Mouse (Mus musculus) midbrain, embryonic 14.5 days (tissue): Measurements from ENCODE around the gene Gimap4. TPM values are rescaled to one million over a fixed set of nuclear protein-coding genes. Genes with fewer than 3 reads are reported as not detected.
"Not testable (repeated sequence)": the region's sequence is repeated elsewhere in the genome, so short reads cannot be mapped to it uniquely, and the experiment has no call there.

Experiments used
- ATAC-seq: fragments of 200-750 bp; cut with Nextera tagmentation; 2 replicates; pipeline ENCODE4 v1.8.0; 2017; ENCODE audit warnings: moderate number of reproducible peaks, moderate library complexity; ENCODE audit not compliant: low FRiP score, low TSS enrichment
- DNase-seq: peaks from one replicate; pipeline ENCODE4 v3.0.0-alpha.2; 2015
- H3K27ac ChIP-seq: fragments of 300-500 bp; sonication (generic); replicated peaks from 2 replicates; pipeline ENCODE4 v1.5.1; 2014; ENCODE audit warnings: mild to moderate bottlenecking, low read depth, low read length, moderate library complexity
- H3K27me3 ChIP-seq: fragments of 300-500 bp; sonication (generic); 2 replicates; pipeline ENCODE4 v1.6.1; 2014; ENCODE audit warnings: low read length, control low read depth, mixed read lengths; ENCODE audit not compliant: control insufficient read depth, insufficient read depth
- H3K36me3 ChIP-seq: fragments of 300-500 bp; sonication (generic); 2 replicates; pipeline ENCODE4 v1.6.1; 2014; ENCODE audit warnings: low read length, control low read depth; ENCODE audit not compliant: control insufficient read depth, insufficient read depth
- H3K4me1 ChIP-seq: fragments of 300-500 bp; sonication (generic); 2 replicates; pipeline ENCODE4 v1.6.1; 2014; ENCODE audit warnings: mild to moderate bottlenecking, antibody characterized with exemption, low read length, control low read depth; ENCODE audit not compliant: control insufficient read depth, insufficient read depth
- H3K4me2 ChIP-seq: fragments of 300-500 bp; sonication (generic); 2 replicates; pipeline ENCODE4 v1.6.1; 2014; ENCODE audit warnings: mild to moderate bottlenecking, low read length, moderate library complexity
- H3K4me3 ChIP-seq: fragments of 300-500 bp; sonication (generic); replicated peaks from 2 replicates; pipeline ENCODE4 v1.5.1; 2014; ENCODE audit warnings: low read depth, low read length
- H3K9ac ChIP-seq: fragments of 300-500 bp; sonication (generic); replicated peaks from 2 replicates; pipeline ENCODE4 v1.6.1; 2014; ENCODE audit warnings: mild to moderate bottlenecking, low read length, moderate library complexity
- H3K9me3 ChIP-seq: fragments of 300-500 bp; sonication (generic); 2 replicates; pipeline ENCODE4 v1.6.1; 2016; ENCODE audit warnings: low read length, control low read depth, mixed read lengths; ENCODE audit not compliant: control insufficient read depth
- WGBS: fragments of 180-500 bp; shearing (Covaris S2); extraction: QIAGEN DNeasy Blood & Tissue Kit; methylation state at CpG from one replicate; pipeline ENCODE4 v1.1.7; 2014; 5-methylcytosine and 5-hydroxymethylcytosine counted together
- polyA plus RNA-seq: library from polyadenylated mRNA; unstranded; fragments of >200 nt; fragmentation: Nextera tagmentation; extraction: Ambion mirVana; gene quantifications from 2 replicates; pipeline ENCODE4 v1.2.1, GENCODE M21; 2014

Gene Gimap4
- polyA plus RNA-seq, 1 experiment from 2014 or later: 1.4 TPM

DNA sequence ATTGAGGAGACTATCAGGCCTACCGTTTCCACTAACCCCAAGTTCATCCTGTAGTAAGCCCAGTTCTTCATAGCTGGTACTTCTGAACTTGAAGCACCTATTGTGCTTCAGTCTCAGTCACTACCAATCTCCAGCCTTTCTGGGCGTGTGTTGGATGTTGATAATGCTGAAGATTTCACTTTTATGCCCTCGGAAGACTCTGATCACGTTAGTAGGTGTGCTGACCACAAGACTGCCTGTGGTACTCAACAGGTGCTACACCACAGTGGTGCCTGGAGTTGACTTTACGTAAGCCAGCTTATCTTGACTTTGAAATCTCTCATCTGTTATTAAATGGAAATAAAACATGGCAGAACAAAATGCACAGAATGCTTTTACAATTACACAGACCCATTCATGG, 3.9 kb upstream of the Gimap4 start:
- H3K27me3 ChIP-seq: no peaks in the 10 kb centered on the region
- H3K4me3 ChIP-seq: no peak overlapping the region
- no peaks in the 10 kb centered on the region for H3K4me1 ChIP-seq
- H3K9me3 ChIP-seq: no peaks in the 10 kb centered on the region
- H3K9ac ChIP-seq: no peak overlapping the region
- H3K36me3 ChIP-seq: no peaks in the 10 kb centered on the region
- WGBS: 89% methylated on average over 5 of the region's 5 CpGs
- no peak for DNase-seq
- no peak for ATAC-seq
- H3K4me2 ChIP-seq: no peak overlapping the region
- H3K27ac ChIP-seq: no peak overlapping the region

DNA sequence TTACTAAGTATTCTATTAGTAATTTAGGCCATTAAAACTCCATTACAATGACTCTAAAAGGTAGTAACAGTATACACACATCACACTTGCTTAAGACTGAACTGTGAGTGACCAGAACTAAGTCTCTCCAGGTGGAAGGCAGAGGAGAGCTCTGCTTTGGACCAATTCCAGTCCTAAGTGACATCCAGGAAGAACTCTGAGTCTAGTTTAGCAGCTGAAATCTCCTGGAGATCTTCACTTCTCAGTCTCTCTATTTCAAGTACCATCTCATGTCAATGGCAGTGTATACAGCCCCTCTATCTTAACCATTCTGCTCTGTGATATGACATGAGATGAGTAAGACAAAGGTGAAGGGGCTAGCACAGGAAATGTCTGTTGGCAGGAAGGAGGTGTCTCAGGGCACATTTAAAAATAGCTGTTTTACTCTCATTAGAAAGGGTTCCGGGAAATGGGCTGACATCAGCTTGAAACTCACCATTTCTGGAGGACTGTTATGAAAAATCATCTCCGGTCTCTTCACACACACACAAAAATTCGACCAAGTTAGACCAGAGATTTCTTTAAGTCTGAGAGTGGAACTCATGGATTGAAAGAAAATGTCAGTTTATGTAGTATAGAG, 2.8 kb upstream of the Gimap4 start:
- Histone ChIP-seq H3K27ac (no peak overlapping the region), H3K4me3 (no peak overlapping the region), H3K36me3 (no peaks in the 10 kb centered on the region), H3K4me2 (no peak overlapping the region), H3K9me3 (no peaks in the 10 kb centered on the region), H3K27me3 (no peaks in the 10 kb centered on the region), H3K4me1 (no peaks in the 10 kb centered on the region), H3K9ac (no peak overlapping the region)
- no peak for ATAC-seq
- no peak for DNase-seq
- 86% methylated on average over 3 of the region's 3 CpGs for WGBS

DNA sequence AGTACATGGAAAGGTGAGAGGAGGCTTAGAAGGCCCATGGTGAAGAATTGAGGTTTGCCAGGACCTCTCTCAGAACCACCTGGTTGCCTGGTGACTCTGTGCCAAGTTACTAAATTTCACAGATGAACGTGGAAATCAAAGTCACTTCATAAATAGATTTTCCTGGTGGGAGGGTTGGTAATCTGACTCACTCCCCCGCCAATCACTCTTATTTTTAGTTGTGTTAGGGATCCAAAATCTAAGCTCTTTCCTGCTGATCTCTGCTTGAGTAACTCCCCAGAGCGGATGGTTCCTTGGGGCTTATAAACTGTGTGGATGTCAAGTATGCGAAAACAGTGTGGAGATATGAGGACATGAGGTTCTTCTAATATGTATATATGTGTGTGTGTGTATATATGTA, 2.1 kb upstream of the Gimap4 start:
- Histone ChIP-seq H3K4me1 (no peaks in the 10 kb centered on the region), H3K4me2 (no peak overlapping the region), H3K9me3 (no peaks in the 10 kb centered on the region), H3K27me3 (no peaks in the 10 kb centered on the region), H3K4me3 (no peak overlapping the region), H3K36me3 (no peaks in the 10 kb centered on the region), H3K9ac (no peak overlapping the region), H3K27ac (no peak overlapping the region)
- WGBS: 78% methylated on average over 4 of the region's 4 CpGs
- ATAC-seq: no peak
- no peak for DNase-seq

DNA sequence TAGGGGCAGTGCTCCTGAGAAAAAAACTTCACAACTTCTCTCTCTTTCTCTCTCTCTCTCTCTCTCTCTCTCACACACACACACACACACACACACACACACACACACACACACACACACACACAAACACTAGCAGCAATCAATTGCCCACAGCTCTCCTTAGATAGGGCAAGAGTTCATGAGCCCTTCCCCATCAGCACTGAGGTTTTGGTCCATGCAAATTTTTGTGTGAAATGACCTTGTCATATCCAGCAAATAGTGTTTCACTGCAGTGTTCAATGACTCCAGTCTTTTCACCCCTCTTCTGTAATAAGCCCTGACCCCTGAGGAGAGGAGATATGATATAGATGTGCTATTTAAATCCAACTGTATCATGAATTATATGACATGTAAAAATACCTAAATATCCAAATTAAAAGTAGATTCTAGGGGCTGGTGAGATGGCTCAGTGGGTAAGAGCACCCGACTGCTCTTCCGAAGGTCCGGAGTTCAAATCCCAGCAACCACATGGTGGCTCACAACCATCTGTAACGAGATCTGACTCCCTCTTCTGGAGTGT, 1.0 kb upstream of the Gimap4 start:
- 95% methylated on average over 3 of the region's 4 CpGs for WGBS
- not testable (repeated sequence) for H3K27ac ChIP-seq, H3K36me3 ChIP-seq, DNase-seq, H3K9ac ChIP-seq, H3K4me1 ChIP-seq, H3K4me3 ChIP-seq, ATAC-seq, H3K4me2 ChIP-seq, H3K9me3 ChIP-seq, H3K27me3 ChIP-seq

DNA sequence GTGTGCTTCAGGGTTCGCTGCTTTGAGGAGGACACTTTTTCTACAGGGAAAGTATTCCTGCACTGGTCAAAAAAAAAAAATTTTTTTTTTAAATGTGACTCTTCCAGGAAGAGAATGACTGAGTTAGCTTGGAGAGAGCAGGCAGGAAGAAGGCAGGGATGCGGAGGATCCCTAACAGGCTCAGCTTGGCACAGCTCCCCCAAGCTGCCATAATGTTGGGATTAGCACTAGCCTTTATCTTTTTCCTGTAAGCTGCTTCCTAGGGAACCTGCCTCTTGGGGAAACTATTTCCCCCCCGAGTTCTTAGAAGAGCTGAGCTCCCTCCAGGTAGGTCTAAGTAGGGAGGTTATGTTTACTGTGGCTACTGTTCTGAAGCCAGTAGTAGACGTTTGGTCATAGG, 457 bp downstream of the Gimap4 start:
- Histone ChIP-seq H3K27me3 (no peaks in the 10 kb centered on the region), H3K4me1 (no peaks in the 10 kb centered on the region), H3K9ac (no peak overlapping the region), H3K4me3 (no peak overlapping the region), H3K36me3 (no peaks in the 10 kb centered on the region), H3K4me2 (no peak overlapping the region), H3K27ac (no peak overlapping the region), H3K9me3 (no peaks in the 10 kb centered on the region)
- 51% methylated on average over 4 of the region's 4 CpGs for WGBS
- DNase-seq (no peak), ATAC-seq (no peak)

DNA sequence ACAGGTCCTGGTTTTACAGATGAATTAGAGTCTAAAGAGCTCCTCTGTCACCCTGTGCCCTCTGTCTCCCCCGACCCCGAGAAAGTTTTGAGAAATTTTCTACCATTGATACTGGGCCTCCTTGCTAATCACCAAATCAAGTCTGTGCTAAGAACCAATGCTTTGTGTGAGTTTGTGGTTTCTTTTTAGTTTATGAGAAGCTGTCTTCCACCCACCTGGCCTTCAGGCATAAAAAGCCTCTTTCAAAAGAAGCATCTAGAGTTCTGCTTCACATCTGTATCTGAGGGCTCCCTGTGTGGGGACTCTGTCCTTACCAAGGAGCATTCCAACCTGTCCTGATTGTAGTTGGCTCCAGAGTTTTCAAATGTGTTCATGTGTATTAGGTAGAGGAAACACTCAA, 902 bp downstream of the Gimap4 start:
- WGBS: 90% methylated on average over 2 of the region's 2 CpGs
- no peak overlapping the region for H3K4me3 ChIP-seq
- no peaks in the 10 kb centered on the region for H3K27me3 ChIP-seq
- no peaks in the 10 kb centered on the region for H3K4me1 ChIP-seq
- no peaks in the 10 kb centered on the region for H3K36me3 ChIP-seq
- H3K4me2 ChIP-seq: no peak overlapping the region
- ATAC-seq (no peak), DNase-seq (no peak)
- no peak overlapping the region for H3K27ac ChIP-seq
- no peaks in the 10 kb centered on the region for H3K9me3 ChIP-seq
- no peak overlapping the region for H3K9ac ChIP-seq

DNA sequence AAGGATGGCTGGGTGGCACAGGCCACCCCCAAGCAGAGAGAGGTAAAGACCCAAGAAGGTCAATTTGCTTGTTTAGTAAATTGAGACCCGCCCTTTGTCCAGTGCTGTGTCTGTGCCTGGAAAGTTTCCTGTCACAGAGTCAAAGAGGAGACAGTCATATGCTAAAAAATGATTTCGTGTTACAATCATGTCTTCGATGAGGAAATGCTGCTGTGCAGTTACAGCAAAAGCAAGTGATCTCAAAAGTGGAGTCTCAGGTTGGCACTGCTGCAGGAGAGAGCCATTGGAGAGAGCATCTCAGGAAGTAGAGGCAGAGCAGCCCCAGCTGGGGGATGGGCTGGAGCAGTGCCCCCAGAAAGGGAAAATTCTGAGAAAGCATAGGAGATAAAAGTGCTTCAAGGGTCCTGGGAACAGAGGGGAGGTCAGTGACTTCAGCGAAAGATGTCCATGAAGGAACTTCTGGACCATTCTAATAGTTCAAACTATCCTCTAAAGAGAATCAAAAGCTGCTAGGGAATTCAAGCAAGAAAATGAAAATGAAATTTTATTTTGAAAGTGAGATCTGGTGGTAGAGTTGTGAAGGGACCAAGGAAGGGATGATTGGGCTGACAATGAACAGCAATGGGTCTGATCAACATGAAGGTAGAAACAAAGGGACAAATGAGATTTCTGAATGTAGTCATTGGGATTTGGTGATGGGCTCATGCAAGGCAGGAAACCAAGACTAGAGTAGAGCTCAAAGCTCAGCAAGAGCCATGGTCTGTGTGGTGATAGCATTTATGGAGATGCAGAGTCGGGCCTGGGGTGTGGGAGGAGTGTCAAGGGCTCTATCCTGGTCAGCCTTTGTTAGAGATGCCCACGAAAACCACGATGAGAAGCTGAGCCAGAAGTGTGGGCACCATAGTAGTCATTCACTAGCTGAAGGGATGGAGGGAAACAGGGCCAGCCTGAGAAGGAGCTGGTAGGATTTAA, 1.6 kb downstream of the Gimap4 start:
- H3K27me3 ChIP-seq: no peaks in the 10 kb centered on the region
- no peak overlapping the region for H3K9ac ChIP-seq
- H3K4me3 ChIP-seq: no peak overlapping the region
- H3K4me1 ChIP-seq: no peaks in the 10 kb centered on the region
- ATAC-seq: no peak
- H3K9me3 ChIP-seq: no peaks in the 10 kb centered on the region
- H3K36me3 ChIP-seq: no peaks in the 10 kb centered on the region
- DNase-seq: no peak
- no peak overlapping the region for H3K4me2 ChIP-seq
- no peak overlapping the region for H3K27ac ChIP-seq
- 87% methylated on average over 7 of the region's 7 CpGs for WGBS

DNA sequence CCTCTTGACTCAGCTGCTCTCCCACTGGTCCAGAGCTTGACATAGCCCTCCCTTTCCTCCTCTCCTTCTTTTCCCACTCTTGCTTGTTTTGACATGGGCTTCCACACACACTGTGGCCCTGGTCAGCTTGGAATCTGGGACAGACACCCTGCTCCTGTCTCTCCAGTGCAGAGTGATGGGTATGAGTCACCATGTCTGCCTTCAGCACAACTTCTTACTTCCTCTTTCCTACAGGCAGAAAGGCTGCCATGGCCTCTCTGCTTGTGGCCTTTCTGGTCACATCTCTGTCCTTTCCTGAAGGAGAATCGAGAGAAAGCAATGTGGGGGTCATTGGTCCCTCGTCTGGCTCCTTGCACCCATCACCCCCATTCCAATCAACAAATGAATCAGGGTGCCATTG, 2.7 kb downstream of the Gimap4 start:
- H3K27ac ChIP-seq: no peak overlapping the region
- H3K27me3 ChIP-seq: no peaks in the 10 kb centered on the region
- H3K4me1 ChIP-seq: no peaks in the 10 kb centered on the region
- no peaks in the 10 kb centered on the region for H3K9me3 ChIP-seq
- H3K36me3 ChIP-seq: no peaks in the 10 kb centered on the region
- DNase-seq: no peak
- no peak overlapping the region for H3K4me2 ChIP-seq
- 74% methylated on average over 2 of the region's 2 CpGs for whole genome bisulfite sequencing
- no peak for ATAC-seq
- H3K9ac ChIP-seq: no peak overlapping the region
- no peak overlapping the region for H3K4me3 ChIP-seq
